Mouse (Mus musculus): Measurements from ENCODE around the gene Nek7.

Nek7 gene

GRCm38 (mm10) chr1:138571565-138572361 is 48.2 kb downstream of the Nek7 start:
- in situ Hi-C loops (cut with MboI; ENCODE audit: low sequenced_read_pairs) = no loop called here

- in situ Hi-C loops (cut with MboI; ENCODE audit: low sequenced_read_pairs) = no loop called here
These were observed 48.9 kb downstream of the Nek7 start for GRCm38 (mm10) chr1:138571038-138571441.

GRCm38 (mm10) chr1:138568434-138569232 is 51.3 kb downstream of the Nek7 start:
- in situ Hi-C loops (cut with MboI; ENCODE audit: low sequenced_read_pairs) = no loop called here

- in situ Hi-C loops (cut with MboI; ENCODE audit: low sequenced_read_pairs) = no loop called here
These were observed 52.0 kb downstream of the Nek7 start for GRCm38 (mm10) chr1:138567946-138568345.

GRCm38 (mm10) chr1:138564677-138565076 is 55.3 kb downstream of the Nek7 start:
- in situ Hi-C loops (cut with MboI; ENCODE audit: low sequenced_read_pairs) = no loop called here

GRCm38 (mm10) chr1:138560733-138561132 is 59.2 kb downstream of the Nek7 start:
- in situ Hi-C loops (cut with MboI; ENCODE audit: low sequenced_read_pairs) = no loop called here

GRCm38 (mm10) chr1:138559213-138560101 is 60.5 kb downstream of the Nek7 start:
- in situ Hi-C loops (cut with MboI; ENCODE audit: low sequenced_read_pairs) = no loop called here

GRCm38 (mm10) chr1:138558342-138558741 is 61.6 kb downstream of the Nek7 start:
- in situ Hi-C loops (cut with MboI; ENCODE audit: low sequenced_read_pairs) = no loop called here

- in situ Hi-C loops (cut with MboI; ENCODE audit: low sequenced_read_pairs) = no loop called here
These were observed 65.0 kb downstream of the Nek7 start for GRCm38 (mm10) chr1:138554926-138555325.

GRCm38 (mm10) chr1:138550184-138550583 is 69.8 kb downstream of the Nek7 start:
- in situ Hi-C loops (cut with MboI; ENCODE audit: low sequenced_read_pairs) = no loop called here

- in situ Hi-C loops (cut with MboI; ENCODE audit: low sequenced_read_pairs) = no loop called here
These were observed 77.8 kb downstream of the Nek7 start for GRCm38 (mm10) chr1:138542170-138542515.

GRCm38 (mm10) chr1:138541495-138542169 is 78.3 kb downstream of the Nek7 start:
- in situ Hi-C loops (cut with MboI; ENCODE audit: low sequenced_read_pairs) = no loop called here

GRCm38 (mm10) chr1:138539713-138540112 is 80.2 kb downstream of the Nek7 start:
- in situ Hi-C loops (cut with MboI; ENCODE audit: low sequenced_read_pairs) = no loop called here

- in situ Hi-C loops (cut with MboI; ENCODE audit: low sequenced_read_pairs) = no loop called here
These were observed 81.7 kb downstream of the Nek7 start for GRCm38 (mm10) chr1:138538217-138538616.

- in situ Hi-C loops (cut with MboI; ENCODE audit: low sequenced_read_pairs) = no loop called here
These were observed 84.0 kb downstream of the Nek7 start for GRCm38 (mm10) chr1:138535758-138536574.

- in situ Hi-C loops (cut with MboI; ENCODE audit: low sequenced_read_pairs) = no loop called here
These were observed 89.3 kb downstream of the Nek7 start for GRCm38 (mm10) chr1:138530604-138531003.

- in situ Hi-C loops (cut with MboI; ENCODE audit: low sequenced_read_pairs) = loop anchor here (25.0 kb wide), 1 partner anchor 412 kb away; no protein-coding TSS in a partner anchor
These were observed 96.0 kb downstream of the Nek7 start for GRCm38 (mm10) chr1:138523962-138524361.

GRCm38 (mm10) chr1:138518235-138518634 is 101.7 kb downstream of the Nek7 start:
- in situ Hi-C loops (cut with MboI; ENCODE audit: low sequenced_read_pairs) = loop anchor here (25.0 kb wide), 1 partner anchor 406 kb away; no protein-coding TSS in a partner anchor

GRCm38 (mm10) chr1:138517360-138518099 is 102.4 kb downstream of the Nek7 start:
- in situ Hi-C loops (cut with MboI; ENCODE audit: low sequenced_read_pairs) = loop anchor here (25.0 kb wide), 1 partner anchor 405 kb away; no protein-coding TSS in a partner anchor

Data from CH12F3 (cell line).